In the genomic region with DNA sequence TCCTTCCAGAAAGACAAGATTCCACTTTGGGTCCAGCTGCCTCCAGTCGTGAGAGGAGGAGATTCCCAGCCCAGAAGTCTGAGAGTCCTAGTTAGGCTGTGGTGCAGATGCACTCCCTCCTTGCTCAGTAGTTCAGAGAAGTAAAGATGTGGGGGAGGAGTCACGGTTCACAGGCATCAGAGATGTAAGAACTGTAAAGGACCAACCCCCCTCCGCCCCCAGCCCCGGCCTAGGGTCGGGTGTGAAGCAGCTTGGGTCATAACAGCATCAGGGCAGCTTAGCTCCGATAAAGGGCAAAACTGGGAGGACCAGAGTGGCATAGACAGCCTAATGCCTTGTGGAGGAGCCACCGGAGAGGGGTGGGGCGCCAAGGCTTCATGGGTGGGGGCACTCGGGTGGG, we compare ENCODE assay signal across 9 mouse cellular contexts. TPM values are rescaled to one million over a fixed set of nuclear protein-coding genes. Genes with fewer than 3 reads are reported as not detected.
A peak's percentile ranks its signal among the peaks of the same experiment; 100 is the strongest.
DNase-seq lines count a peak whose midpoint lies in the region; ATAC-seq and TF ChIP-seq lines count a peak whose summit lies in the region.
"Had no signal": no experiment of that assay in that cellular context is flagged by ENCODE, and none has a peak within 500 bp of the region (broad histone marks: within the 10 kb centered on the region; RNA-seq: fewer than 3 reads in every experiment).

No protein-coding gene starts in this region.

- TF ChIP-seq CTCF in liver, postnatal 0 days (IDR thresholded peaks at IDR 0.05; ENCODE audit: low read depth) = no peak

- H3K27ac ChIP-seq in kidney, embryonic 14.5 days (ENCODE audit: low read depth, low read length) = no peak overlapping the region
- no peak overlapping the region for H3K27ac ChIP-seq in liver, postnatal 0 days (ENCODE audit: low read depth)

- WGBS in kidney, embryonic 14.5 days = 2% methylated on average over 9 of the region's 9 CpGs
- 10% methylated on average over 9 of the region's 9 CpGs for WGBS in liver, postnatal 0 days (ENCODE audit: insufficient replicate concordance)

- H3K4me3 ChIP-seq in kidney, embryonic 14.5 days (ENCODE audit: low read length) = peak overlapping the region; percentile 46
- H3K4me3 ChIP-seq in liver, postnatal 0 days (ENCODE audit: low read depth, low read length) = peak overlapping the region; percentile 60

- DNase-seq in kidney, adult 18-20 months = no peak
- peak; percentile 20 for DNase-seq in brain, adult 2 months (ENCODE audit: low read depth, low spot score)
- DNase-seq in heart, postnatal 10 days = peak; percentile 37 to 53
- no peak for DNase-seq in liver, postnatal 0 days
- peak; percentile 61 for DNase-seq in thymus, postnatal 0 days (ENCODE audit: low spot score)
- DNase-seq in adrenal gland, postnatal 10 days = no peak
- no peak for DNase-seq in testis, postnatal 10 days (ENCODE audit: low spot score)

- H3K9me3 ChIP-seq in kidney, embryonic 14.5 days (ENCODE audit: control insufficient read depth, low read length) = no peaks in the 10 kb centered on the region
- no peaks in the 10 kb centered on the region for H3K9me3 ChIP-seq in liver, postnatal 0 days (ENCODE audit: low read length)

- no peak for TF ChIP-seq EP300 in liver, postnatal 0 days (IDR thresholded peaks at IDR 0.05; ENCODE audit: low read depth)

- H3K4me2 ChIP-seq in kidney, embryonic 14.5 days (replicated peaks; ENCODE audit: low read depth, low read length) = peak overlapping the region; percentile 68
- H3K4me2 ChIP-seq in liver, postnatal 0 days (ENCODE audit: low read depth, low read length) = peak overlapping the region; percentile 71

- peak overlapping the region; percentile 55; the same call in 1 of the 2 replicates for H3K9ac ChIP-seq in kidney, embryonic 14.5 days (ENCODE audit: low read depth, low read length)
- H3K9ac ChIP-seq in liver, postnatal 0 days (replicated peaks) = peak overlapping the region; percentile 61; the same call in 1 of the 2 replicates

- peak; percentile 58 for ATAC-seq in kidney, embryonic 14.5 days (ENCODE audit: low FRiP score, low TSS enrichment)
- peak; percentile 18; the same call in 1 of the 2 replicates for ATAC-seq in liver, postnatal 0 days

- intact Hi-C loops in heart, postnatal 10 days (cut with DNase I) = loop anchor here (2.0 to 5.0 kb wide), 5 partner anchors 39 to 171 kb away; no protein-coding TSS in a partner anchor

- H3K4me1 ChIP-seq in kidney, embryonic 14.5 days (ENCODE audit: control insufficient read depth, insufficient read depth, low read length) = peaks cover 20% of the 10 kb centered on the region
- H3K4me1 ChIP-seq in liver, postnatal 0 days (ENCODE audit: insufficient read depth) = peaks cover 29% of the 10 kb centered on the region

- H3K36me3 ChIP-seq in kidney, embryonic 14.5 days (ENCODE audit: control insufficient read depth, insufficient read depth, low read length) = peaks cover 4% of the 10 kb centered on the region
- peaks cover 3% of the 10 kb centered on the region; the same call in 1 of the 2 replicates for H3K36me3 ChIP-seq in liver, postnatal 0 days (replicated peaks; ENCODE audit: insufficient read depth, low read length)

- H3K27me3 ChIP-seq in kidney, embryonic 14.5 days (ENCODE audit: control insufficient read depth, insufficient read depth, low read length) = peaks cover 19% of the 10 kb centered on the region
- H3K27me3 ChIP-seq in liver, postnatal 0 days (ENCODE audit: insufficient read depth, low read length) = peaks cover 22% of the 10 kb centered on the region

RNA-seq across cellular contexts. Expression of a gene that starts 0.2 kb away (rescaled TPM):
- 5.3 and 7.1 TPM in 2 replicates for polyA plus RNA-seq in kidney, embryonic 14.5 days (2014; fragmentation: Nextera tagmentation; extraction: Ambion mirVana)
- 10 to 100 TPM; 18.7 to 18.9 TPM for total RNA-seq in heart, postnatal 10 days (2021)
- polyA plus RNA-seq in liver, postnatal 0 days (2015; fragmentation: Nextera tagmentation; extraction: Ambion mirVana) = 1.8 and 1.9 TPM in 2 replicates
- polyA plus RNA-seq in thymus, postnatal 0 days (2015; fragmentation: Nextera tagmentation; extraction: Ambion mirVana) = 6.9 and 7.3 TPM in 2 replicates
- total RNA-seq in adrenal gland, postnatal 10 days (2021) = 10 to 100 TPM; 10.2 to 12.8 TPM
- total RNA-seq: MEL had no signal

Comparison
In these comparisons a context has a peak if more than half of its experiments do, and no peak if none do; other contexts are left out.
1. DNase-seq: peak in brain, adult 2 months (single experiment), heart, postnatal 10 days (2 of 2) and thymus, postnatal 0 days (single experiment); none in kidney, adult 18-20 months (single experiment), liver, postnatal 0 days (single experiment), adrenal gland, postnatal 10 days (single experiment) and testis, postnatal 10 days (single experiment).